Mouse (Mus musculus): ENCODE data around the gene Ncapg. TPM values are rescaled to one million over a fixed set of nuclear protein-coding genes. Genes with fewer than 3 reads are reported as not detected.

The Ncapg gene
- total RNA-seq, 2 experiments from 2014 or later: 0.38 to 0.42 TPM

- intact Hi-C loops (cut with DNase I): no loop called here
- no peak for DNase-seq
These were observed 19.4 kb downstream of the Ncapg start for GRCm38 (mm10) chr5:45689152-45689551.

- intact Hi-C loops (cut with DNase I): no loop called here
- no peak for DNase-seq
These were observed 21.1 kb downstream of the Ncapg start for GRCm38 (mm10) chr5:45690802-45691201.

GRCm38 (mm10) chr5:45691678-45692077 is 22.0 kb downstream of the Ncapg start:
- DNase-seq: no peak
- intact Hi-C loops (cut with DNase I): no loop called here

- intact Hi-C loops (cut with DNase I): no loop called here
These were observed 37.1 kb downstream of the Ncapg start for GRCm38 (mm10) chr5:45706811-45707210.

GRCm38 (mm10) chr5:45709653-45710052 is 39.9 kb downstream of the Ncapg start:
- no peak for DNase-seq
- intact Hi-C loops (cut with DNase I): no loop called here

More at GRCm38 (mm10) chr5:45706811-45707210, 37.1 kb downstream of the Ncapg start:
- no peak for DNase-seq

- intact Hi-C loops (cut with DNase I): no loop called here
- DNase-seq: no peak
These were observed 49.2 kb downstream of the Ncapg start for GRCm38 (mm10) chr5:45718848-45719488.

GRCm38 (mm10) chr5:45733751-45734150 is 64.0 kb downstream of the Ncapg start:
- intact Hi-C loops (cut with DNase I): no loop called here
- no peak for DNase-seq

GRCm38 (mm10) chr5:45737911-45738310 is 68.2 kb downstream of the Ncapg start:
- no peak for DNase-seq
- intact Hi-C loops (cut with DNase I): no loop called here

Other genes starting within 250 kb of the Ncapg start
- gene Qdpr, start 219.7 kb upstream of the Ncapg start, total RNA-seq (2021): 10 to 100 TPM; 54.0 to 57.9 TPM
- not detected for gene Clrn2, start 216.2 kb upstream of the Ncapg start, total RNA-seq (2021)
- gene Lap3, start 176.5 kb upstream of the Ncapg start, total RNA-seq (2021): 10 to 100 TPM; 51.1 to 53.8 TPM
- gene Med28, start 149.7 kb upstream of the Ncapg start, total RNA-seq (2021): 10 to 100 TPM; 43.8 to 47.7 TPM
- gene Fam184b, start 30.3 kb upstream of the Ncapg start, total RNA-seq (2021): under 1 TPM; 0.18 to 0.35 TPM
- gene Lcorl, start 187.7 kb downstream of the Ncapg start, total RNA-seq (2021): 1 to 10 TPM; 5.0 to 6.8 TPM

All from gastrocnemius, postnatal 36 days (tissue).